Mouse (Mus musculus) layer of hippocampus, adult 9-11 months (tissue): ENCODE measurements at regions not wholly inside any gene's neighbourhood (a gene's known extent, or its start where the extent isn't known, plus 50 kb on each side); places are given as distances from the start of the nearest gene placed in this dataset.
A peak's percentile ranks its signal among the peaks of the same experiment; 100 is the strongest.
"Not testable (repeated sequence)": the region's sequence is repeated elsewhere in the genome, so short reads cannot be mapped to it uniquely, and the experiment has no call there.

Experiments
- DNase-seq: peaks from one replicate; pipeline ENCODE4 v3.0.0; 2022

DNA sequence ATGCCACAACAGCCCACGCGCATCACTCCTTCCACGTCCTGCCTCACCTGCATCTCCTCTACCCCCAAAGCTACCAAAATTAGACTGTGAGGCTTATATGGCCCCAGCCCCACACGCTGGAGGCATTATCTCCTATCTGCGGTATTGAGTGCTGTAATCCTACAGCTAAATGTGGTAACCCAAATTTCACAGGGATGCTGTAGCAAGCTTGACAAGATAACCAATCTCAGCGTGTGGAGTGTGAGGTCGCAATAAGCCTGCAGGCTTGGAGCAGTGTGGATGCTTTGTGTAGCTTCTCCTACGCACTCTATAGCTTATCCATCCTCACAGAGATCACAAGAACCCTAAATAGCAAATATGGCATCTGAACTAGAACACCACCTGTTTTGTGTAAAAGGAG, 251.2 kb upstream of the Kcnh8 start:
- peak; percentile 28 for DNase-seq

DNA sequence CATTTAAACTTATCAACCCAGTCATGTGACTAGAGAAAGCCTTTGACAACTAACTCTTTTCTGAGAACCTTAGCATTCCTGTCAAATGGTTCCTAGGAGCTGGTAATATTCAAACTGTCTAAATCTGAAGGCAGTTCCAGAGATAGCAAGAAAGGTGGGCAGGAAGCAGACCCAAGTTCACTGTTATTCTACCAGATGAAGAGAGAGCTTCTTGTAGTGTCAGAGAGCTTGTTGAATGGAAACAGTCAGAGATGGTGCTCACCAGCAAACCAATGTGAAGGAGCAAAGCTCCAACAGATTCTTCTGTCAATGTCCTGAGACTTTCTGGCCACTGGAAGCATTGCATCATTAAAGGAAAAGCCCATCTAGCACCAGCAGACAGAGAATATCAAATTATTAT, 251.8 kb upstream of the Kcnh8 start:
- DNase-seq, result no peak

DNA sequence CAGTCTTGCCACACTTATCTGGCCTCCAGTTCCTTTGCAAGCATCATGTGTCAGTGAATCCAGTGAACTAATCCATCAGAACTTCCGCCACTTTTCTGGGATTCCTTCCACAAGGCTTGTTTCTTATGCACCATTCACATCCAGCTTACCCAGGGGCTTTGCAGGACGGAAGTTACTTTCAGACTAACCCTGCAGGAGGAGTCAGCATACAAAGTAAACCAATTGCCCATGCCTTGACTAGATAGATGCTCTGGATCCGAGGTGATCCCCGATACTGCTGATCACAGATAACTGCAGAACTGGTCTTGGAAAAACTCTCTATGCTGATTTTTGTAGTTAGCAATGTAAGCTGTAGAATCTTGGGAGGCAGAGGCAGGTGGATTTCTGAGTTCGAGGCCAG, 252.6 kb upstream of the Kcnh8 start:
- no peak for DNase-seq

- DNase-seq, result peak; percentile 23
Observed at GRCm38 (mm10) chr17:52348481-52349083, 253.9 kb upstream of the Kcnh8 start.

DNA sequence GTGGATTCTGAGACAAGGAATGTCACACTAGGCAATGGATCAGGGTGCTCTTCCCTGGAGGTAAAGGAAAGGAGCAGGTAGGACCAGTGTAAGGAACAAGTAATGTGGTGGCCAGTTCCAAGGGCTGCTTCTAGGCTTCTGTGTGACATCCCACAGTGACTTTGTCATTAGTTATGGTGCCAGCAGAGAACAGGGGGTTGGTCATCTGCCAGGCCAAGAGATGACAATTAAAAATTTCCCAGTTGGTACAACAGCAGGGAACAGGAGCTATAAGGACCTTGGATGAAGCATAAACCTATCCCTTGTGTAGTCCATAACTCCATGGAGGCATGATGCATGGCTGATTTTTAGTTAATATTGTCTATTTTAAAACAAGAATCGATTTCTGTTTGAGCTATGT, 281.9 kb upstream of the Kcnh8 start:
- no peak for DNase-seq

GRCm38 (mm10) chr17:52316976-52317375, 285.5 kb upstream of the Kcnh8 start:
- no peak for DNase-seq

DNA sequence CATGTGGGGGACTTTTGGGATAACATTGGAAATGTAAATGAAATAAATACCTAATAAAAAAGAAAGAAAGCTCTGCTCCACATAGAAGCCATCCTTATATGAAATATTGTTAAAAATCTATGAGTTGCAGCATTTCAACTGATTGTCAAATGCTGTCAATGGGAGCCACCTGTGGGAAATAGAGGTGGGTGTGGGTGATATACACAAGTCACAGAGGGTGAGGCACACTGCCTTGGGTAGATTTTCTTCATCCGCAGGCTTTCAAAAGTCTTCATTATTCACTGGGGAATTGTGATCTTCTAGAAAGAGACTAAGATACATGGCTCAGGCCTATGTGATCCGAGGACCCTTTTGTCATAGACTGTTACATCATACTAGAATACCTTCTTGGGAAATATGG, 286.6 kb upstream of the Kcnh8 start:
- no peak for DNase-seq

DNA sequence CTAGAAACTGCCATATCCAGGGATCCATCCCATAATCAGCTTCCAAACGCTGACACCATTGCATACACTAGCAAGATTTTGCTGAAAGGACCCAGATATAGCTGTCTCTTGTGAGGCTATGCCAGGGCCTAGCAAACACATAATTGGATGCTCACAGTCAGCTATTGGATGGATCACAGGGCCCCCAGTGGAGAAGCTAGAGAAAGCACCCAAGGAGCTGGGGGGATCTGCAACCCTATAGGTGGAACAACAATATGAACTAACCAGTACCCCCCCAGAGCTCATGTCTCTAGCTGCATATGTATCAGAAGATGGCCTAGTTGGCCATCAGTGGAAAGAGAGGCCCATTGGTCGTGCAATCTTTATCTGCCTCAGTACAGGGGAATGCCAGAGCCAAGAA, 287.1 kb upstream of the Kcnh8 start:
- not testable (repeated sequence) for DNase-seq

DNA sequence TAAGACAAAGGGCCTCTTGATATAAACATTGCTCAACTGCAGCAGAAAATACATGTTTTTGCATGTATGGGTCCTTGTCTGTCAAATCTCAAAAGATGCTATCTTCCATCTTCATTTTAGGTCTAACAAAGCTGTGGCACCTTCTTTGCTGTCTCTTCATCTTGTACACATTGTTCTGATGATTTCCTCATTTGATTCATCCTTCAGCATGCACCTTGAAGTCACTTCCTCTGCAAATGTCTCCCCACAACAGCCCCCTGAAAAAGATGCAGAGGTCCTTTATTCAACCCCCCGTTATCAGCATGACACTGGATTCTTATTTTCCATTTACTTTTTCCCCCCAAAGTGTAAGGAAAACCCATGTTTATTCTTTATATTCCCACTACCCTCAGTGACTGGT, 290.5 kb upstream of the Kcnh8 start:
- DNase-seq, result no peak

DNA sequence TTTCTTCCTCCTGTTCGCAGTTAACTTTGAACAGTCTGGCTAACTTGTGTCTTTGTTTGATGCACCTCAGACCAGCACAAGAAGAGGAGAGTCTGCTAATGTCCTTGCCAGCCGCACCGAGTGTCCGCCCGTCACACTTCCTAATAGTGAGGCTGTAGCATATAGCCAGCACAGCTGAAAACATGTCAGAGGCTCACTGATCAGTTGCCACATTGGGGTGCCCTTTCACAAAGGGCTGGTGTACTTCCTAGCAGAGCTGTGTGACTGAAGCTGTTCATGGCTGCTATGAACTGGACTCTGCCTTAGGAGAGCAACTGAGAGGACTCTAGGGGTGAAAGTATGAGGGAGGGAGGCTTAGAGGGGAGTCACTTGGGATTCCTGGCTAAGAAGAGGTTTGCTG, 293.7 kb upstream of the Kcnh8 start:
- DNase-seq, result no peak

- no peak for DNase-seq
Observed at GRCm38 (mm10) chr17:52304133-52304532, 298.4 kb upstream of the Kcnh8 start.

- no peak for DNase-seq
Observed at GRCm38 (mm10) chr17:52303320-52303719, 299.2 kb upstream of the Kcnh8 start.

DNA sequence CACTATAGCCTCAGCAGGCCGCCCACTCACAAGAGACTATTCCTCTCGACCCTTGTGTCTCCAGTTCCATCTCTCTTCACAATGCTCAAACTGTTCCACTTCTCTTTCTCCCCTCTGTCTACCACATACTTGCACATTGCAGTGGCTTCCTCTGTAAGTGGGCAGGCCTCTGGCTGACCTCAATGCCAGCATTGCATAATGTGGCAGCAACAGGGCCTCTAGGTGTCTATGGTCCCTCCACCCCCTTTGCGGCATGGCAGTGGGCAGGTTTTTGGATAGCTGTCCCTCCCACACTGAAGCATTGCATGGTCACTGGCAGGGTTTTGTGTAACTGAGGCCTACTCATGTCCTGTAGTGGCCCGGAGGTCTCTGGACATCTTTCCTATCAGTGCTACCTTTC, 302.7 kb upstream of the Kcnh8 start:
- no peak for DNase-seq

DNA sequence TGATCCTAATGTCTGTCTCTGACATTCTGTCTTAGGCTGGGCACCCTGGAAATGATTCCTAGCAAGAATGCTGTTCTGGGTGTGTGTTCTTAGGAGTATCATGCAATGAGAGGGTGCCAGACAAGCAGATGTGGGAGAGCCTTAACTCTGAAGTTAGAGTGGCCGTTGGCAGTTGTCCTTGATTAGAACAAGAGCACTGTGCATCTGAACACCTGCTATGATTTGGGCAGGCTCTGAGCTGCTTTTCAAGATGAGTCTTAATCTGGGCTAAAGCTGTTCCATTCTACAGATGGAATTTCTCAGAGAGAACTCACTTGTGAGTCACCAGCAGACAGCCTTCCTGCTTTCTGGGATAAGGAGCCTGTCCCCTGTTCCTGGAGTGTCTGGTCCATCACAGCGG, 317.1 kb upstream of the Kcnh8 start:
- DNase-seq, result no peak

DNA sequence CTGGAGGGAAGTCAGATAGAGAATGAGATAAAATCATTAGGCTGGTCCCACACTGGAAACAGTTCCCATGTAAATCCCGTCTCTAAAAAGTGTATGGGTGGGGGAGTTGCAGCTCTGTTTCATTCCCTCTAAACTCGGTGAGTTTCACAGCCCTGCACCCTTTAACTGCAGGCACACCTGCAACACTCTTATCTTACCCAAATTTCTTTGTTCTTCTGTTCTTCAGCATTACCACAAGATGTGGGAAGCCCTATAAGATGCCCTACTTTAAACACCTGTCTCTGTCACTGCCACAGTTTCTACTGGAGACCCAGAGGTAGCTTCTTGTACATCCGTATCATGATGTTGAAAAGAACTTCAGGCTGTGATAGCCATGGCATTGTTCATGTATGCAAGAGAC, 320.2 kb upstream of the Kcnh8 start:
- DNase-seq, result no peak

DNA sequence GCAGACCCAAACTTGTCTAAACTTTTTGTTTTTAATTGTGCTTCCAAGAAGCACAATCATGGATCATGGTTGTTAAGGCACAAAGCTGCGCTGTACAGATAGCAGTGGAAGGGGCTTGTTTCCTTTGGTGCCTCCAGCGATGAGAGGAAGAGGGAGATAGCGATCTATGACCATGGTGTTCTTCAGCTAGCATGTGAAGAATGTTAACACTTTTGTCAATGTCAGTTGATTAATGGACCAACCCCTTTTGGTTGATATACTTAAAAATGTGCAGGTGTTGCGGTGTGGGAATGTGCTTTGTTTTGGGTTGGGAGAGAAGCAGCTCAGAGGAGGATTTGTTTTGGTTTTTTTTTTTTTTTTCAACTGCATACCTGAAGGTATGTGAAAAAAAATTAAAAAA, 324.0 kb upstream of the Kcnh8 start:
- no peak for DNase-seq

DNA sequence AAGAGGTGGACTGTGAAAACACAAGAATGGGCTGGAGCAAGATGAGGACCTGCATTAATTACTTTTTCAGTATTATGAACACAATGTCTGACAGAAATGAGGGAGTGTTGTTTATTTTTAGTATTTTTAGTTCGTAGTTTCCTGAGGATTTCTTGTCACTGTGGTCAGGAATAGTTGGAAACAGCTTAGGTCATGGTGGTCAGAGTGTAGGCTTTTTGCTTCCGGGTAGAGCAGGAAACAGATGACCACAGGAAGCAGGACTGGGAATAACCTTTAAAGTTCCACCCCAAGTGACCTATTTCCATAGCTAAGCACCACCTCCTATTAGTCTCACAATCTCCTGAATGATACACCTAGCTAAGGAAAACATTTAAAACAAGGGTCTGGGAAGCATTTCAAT, 333.7 kb upstream of the Kcnh8 start:
- DNase-seq, result no peak

DNA sequence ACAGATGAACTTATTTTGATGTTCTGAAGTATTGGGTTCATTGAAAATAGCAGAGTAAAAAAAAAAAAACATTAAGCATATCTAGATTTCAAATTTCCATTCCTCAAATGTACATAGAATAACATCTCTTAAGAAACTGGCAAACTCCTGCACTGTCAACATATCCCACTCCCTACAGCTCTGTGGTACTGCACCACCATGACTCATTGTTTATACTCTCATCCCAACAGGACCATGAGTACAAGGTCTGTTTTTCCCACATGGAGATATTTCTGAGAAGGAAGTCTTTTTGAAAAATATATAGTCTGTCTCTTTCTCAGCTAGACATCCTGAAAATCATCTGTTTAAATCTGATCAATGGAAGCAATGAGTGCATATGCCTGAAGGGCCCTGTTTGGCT, 351.2 kb upstream of the Kcnh8 start:
- peak; percentile 1 for DNase-seq

- no peak for DNase-seq
Observed at GRCm38 (mm10) chr17:52225584-52225983, 376.9 kb upstream of the Kcnh8 start.

GRCm38 (mm10) chr17:52220422-52220821, 382.1 kb upstream of the Kcnh8 start:
- DNase-seq, result no peak

DNA sequence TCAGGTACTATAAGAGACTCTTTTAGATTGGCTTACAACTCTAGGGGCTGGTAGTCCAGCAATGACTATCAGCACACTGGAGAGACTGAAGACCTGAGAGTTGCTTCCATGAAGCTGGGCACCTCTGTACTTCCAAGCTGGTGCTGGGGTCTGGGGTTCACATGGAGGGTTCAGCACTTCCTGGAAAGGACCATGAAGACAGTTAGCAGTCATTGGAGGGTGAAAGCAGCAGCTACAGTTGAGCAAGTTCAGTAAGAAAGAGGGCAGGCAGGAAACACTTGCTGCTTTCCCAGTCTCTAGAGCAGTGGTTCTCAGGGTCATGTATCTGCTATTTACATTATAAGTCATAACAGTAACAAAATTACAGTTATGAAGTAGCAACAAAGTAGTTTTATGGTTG, 384.3 kb upstream of the Satb1 start:
- no peak for DNase-seq

DNA sequence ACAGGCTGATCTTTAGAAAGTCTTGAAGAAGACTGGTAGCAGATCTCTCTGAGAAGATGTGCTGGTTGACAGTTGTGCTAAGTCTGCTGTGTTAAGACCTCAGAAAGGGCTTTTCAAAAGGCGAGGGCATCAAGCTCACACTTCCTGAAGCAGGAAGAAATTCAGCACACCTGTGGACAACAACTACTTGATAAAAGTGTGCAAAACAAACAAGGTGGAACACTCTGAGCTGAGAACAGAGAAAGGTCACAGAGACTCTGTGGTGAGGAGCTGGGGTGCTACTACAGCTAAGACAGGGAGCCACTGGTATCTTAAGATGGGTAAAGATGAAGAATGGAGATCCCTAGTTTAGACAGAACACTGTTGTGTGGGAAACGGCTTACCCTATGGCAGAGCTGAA, 379.9 kb upstream of the Satb1 start:
- DNase-seq, result no peak

DNA sequence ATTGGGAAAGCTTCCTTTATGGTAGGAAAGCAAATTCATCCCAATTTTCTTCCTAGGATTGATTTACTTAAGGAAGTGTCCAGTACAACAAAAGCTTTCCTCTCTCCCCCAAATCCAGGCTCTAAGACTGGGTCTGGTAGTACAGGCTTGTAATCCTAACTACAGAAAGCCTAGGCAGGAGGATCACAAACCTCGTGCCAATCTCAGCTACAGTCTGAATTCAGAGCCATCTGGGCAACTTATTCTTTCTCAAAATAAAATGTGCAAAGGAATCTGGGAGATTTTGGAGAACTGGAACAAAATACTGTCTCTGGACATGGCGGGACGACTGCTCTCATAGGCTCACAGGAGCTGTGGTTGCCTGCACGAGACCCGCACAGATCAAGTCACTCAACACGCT, 377.4 kb upstream of the Satb1 start:
- DNase-seq, result no peak

GRCm38 (mm10) chr17:52197731-52198130, 364.6 kb upstream of the Satb1 start:
- DNase-seq, result no peak

- no peak for DNase-seq
Observed at GRCm38 (mm10) chr17:52196811-52197210, 363.7 kb upstream of the Satb1 start.

DNA sequence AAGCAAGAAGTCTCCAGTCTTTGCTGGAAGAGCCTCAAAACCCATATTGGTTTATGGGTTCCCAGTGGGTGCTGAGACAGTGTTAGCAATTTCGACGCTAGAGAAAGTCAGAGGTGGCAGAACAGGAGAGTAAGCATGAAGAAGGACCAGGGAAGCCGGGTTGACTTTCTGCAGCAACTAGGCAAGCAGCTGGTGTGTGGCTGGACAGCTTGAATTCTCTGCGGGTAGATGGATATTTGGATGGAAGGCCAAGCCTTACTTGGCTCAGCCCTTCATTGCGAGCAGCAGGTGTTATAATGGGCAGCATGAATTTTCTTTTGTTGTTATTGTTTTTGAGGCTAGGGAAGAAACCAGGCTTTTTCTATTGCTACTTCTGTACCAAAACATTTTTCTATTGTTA, 362.7 kb upstream of the Satb1 start:
- DNase-seq, result no peak
